20 mouse cellular contexts compared by ENCODE assay signal in genomic region chr4:8969951-8970455, GRCm38 (mm10).
DNase-seq lines count a peak whose midpoint lies in the region; TF ChIP-seq lines count a peak whose summit lies in the region.
"Had no signal": no experiment of that assay in that cellular context is flagged by ENCODE, and none has a peak within 500 bp of the region (broad histone marks: within the 10 kb centered on the region; RNA-seq: fewer than 3 reads in every experiment).

No protein-coding gene starts in this region.

- TF ChIP-seq CTCF in gastrocnemius, adult 2 months (IDR thresholded peaks at IDR 0.05) = no peak

- H3K4me3 ChIP-seq in gastrocnemius, adult 2 months = no peak overlapping the region
- H3K4me3 ChIP-seq: embryonic facial prominence, embryonic 15.5 days; erythroblast, embryonic 14.5 days; forebrain, embryonic 10.5 days; heart, embryonic 13.5 days; hindbrain, embryonic 12.5 days had no signal

- intact Hi-C loops in gastrocnemius, adult 2 months (cut with DNase I) = no loop called here

- DNase-seq in gastrocnemius, adult 2 months = peak; percentile 27
- no peak for DNase-seq in gastrocnemius, postnatal 4 days (ENCODE audit: low spot score in 2 of 2)
- peak; percentile 85 to 92 for DNase-seq in adrenal gland, adult (ENCODE audit: inconsistent age in 2 of 2, low spot score in 1 of 2)
- peak; percentile 83 for DNase-seq in adrenal gland, adult 8-10 months
- peak; percentile 74 to 78 for DNase-seq in adrenal gland, postnatal 36 days
- no peak for DNase-seq in left cerebral cortex, adult 18-20 months (ENCODE audit: low spot score in 2 of 2)
- DNase-seq in thymus, postnatal 10 days (ENCODE audit: low spot score in 2 of 2) = no peak
- DNase-seq: cerebellum, adult 11-12 months; cerebellum, postnatal 10 days; embryo, embryonic 11 days; gastrocnemius, postnatal 10 days; heart, adult 11 months; heart, postnatal 4 days; kidney, adult 11 months; kidney, adult 9 months had no signal

- peak overlapping the region; percentile 76 for H3K27ac ChIP-seq in gastrocnemius, adult 2 months
- H3K27ac ChIP-seq: embryonic facial prominence, embryonic 15.5 days; forebrain, embryonic 10.5 days; heart, embryonic 13.5 days; hindbrain, embryonic 12.5 days had no signal

Comparison
In these comparisons a context has a peak if more than half of its experiments do, and no peak if none do; other contexts are left out.
1. DNase-seq: peak in gastrocnemius, adult 2 months (single experiment), adrenal gland, adult (2 of 2), adrenal gland, adult 8-10 months (single experiment) and adrenal gland, postnatal 36 days (2 of 2); none in gastrocnemius, postnatal 4 days (0 of 2), left cerebral cortex, adult 18-20 months (0 of 2) and thymus, postnatal 10 days (0 of 2).